Mouse (Mus musculus) embryonic facial prominence, embryonic 15.5 days (tissue): ENCODE results near the gene Olfr624. TPM values are rescaled to one million over a fixed set of nuclear protein-coding genes. Genes with fewer than 3 reads are reported as not detected.

Experiments used
- polyA plus RNA-seq: library from polyadenylated mRNA; unstranded; fragments of >200 nt; fragmentation: Nextera tagmentation; extraction: Ambion mirVana; gene quantifications from 2 replicates; pipeline ENCODE4 v1.2.1, GENCODE M21; 2015

Olfr624 gene
- polyA plus RNA-seq, 1 experiment from 2014 or later = 0.07 TPM

Other genes starting within 250 kb of the Olfr624 start
- gene Olfr605, start 225.8 kb downstream of the Olfr624 start, polyA plus RNA-seq = not detected in 2 replicates
- 0.16 TPM in 1 of 2 replicates, not detected in the other for gene Olfr606, start 222.1 kb downstream of the Olfr624 start, polyA plus RNA-seq
- gene Olfr607, start 207.0 kb downstream of the Olfr624 start, polyA plus RNA-seq = 0.18 TPM in 1 of 2 replicates, not detected in the other
- 0.14 and 0.25 TPM in 2 replicates for gene Olfr608, start 201.3 kb downstream of the Olfr624 start, polyA plus RNA-seq
- not detected in 2 replicates for gene Olfr609, start 173.1 kb downstream of the Olfr624 start, polyA plus RNA-seq
- gene Olfr610, start 159.1 kb downstream of the Olfr624 start, polyA plus RNA-seq = 0.28 TPM in 1 of 2 replicates, not detected in the other
- not detected in 2 replicates for gene Olfr611, start 150.3 kb downstream of the Olfr624 start, polyA plus RNA-seq
- 0.26 and 0.27 TPM in 2 replicates for gene Olfr612, start 128.5 kb downstream of the Olfr624 start, polyA plus RNA-seq
- gene Olfr613, start 123.1 kb downstream of the Olfr624 start, polyA plus RNA-seq = 0.08 and 0.11 TPM in 2 replicates
- 0.25 and 0.29 TPM in 2 replicates for gene Olfr615, start 115.1 kb downstream of the Olfr624 start, polyA plus RNA-seq
- gene Olfr616, start 102.0 kb downstream of the Olfr624 start, polyA plus RNA-seq = 0.11 TPM in 2 replicates
- gene Olfr617, start 98.1 kb downstream of the Olfr624 start, polyA plus RNA-seq = not detected in 2 replicates
- gene Olfr618, start 81.1 kb downstream of the Olfr624 start, polyA plus RNA-seq = 0.07 TPM in 1 of 2 replicates, not detected in the other
- gene Olfr619, start 70.6 kb downstream of the Olfr624 start, polyA plus RNA-seq = 0.20 TPM in 1 of 2 replicates, not detected in the other
- gene Olfr620, start 58.7 kb downstream of the Olfr624 start, polyA plus RNA-seq = 0.21 and 0.24 TPM in 2 replicates
- gene Olfr622, start 28.5 kb downstream of the Olfr624 start, polyA plus RNA-seq = 0.29 and 0.68 TPM in 2 replicates
- gene Olfr623, start 7.5 kb downstream of the Olfr624 start, polyA plus RNA-seq = not detected in 2 replicates
- not detected in 2 replicates for gene Olfr625-ps1, start 11.5 kb upstream of the Olfr624 start, polyA plus RNA-seq
- 0.17 TPM in 1 of 2 replicates, not detected in the other for gene Olfr243, start 43.5 kb upstream of the Olfr624 start, polyA plus RNA-seq
- not detected in 2 replicates for gene Olfr628, start 59.2 kb upstream of the Olfr624 start, polyA plus RNA-seq
- gene Olfr629, start 73.8 kb upstream of the Olfr624 start, polyA plus RNA-seq = 0.09 TPM in 1 of 2 replicates, not detected in the other
- gene Olfr630, start 86.1 kb upstream of the Olfr624 start, polyA plus RNA-seq = not detected in 2 replicates
- 0.25 and 0.43 TPM in 2 replicates for gene Olfr69, start 100.4 kb upstream of the Olfr624 start, polyA plus RNA-seq
- gene Olfr68, start 108.5 kb upstream of the Olfr624 start, polyA plus RNA-seq = 0.12 TPM in 1 of 2 replicates, not detected in the other
- gene Olfr67, start 120.6 kb upstream of the Olfr624 start, polyA plus RNA-seq = not detected in 2 replicates
- gene Hbb-bt, start 142.8 kb upstream of the Olfr624 start, polyA plus RNA-seq = 2,578 and 3,288 TPM in 2 replicates
- gene Hbb-bs, start 156.9 kb upstream of the Olfr624 start, polyA plus RNA-seq = 7,493 and 10,028 TPM in 2 replicates
- not detected in 2 replicates for gene Hbb-bh2, start 169.3 kb upstream of the Olfr624 start, polyA plus RNA-seq
- gene Hbb-bh1, start 172.0 kb upstream of the Olfr624 start, polyA plus RNA-seq = 3.0 and 4.7 TPM in 2 replicates
- gene Hbb-y, start 182.0 kb upstream of the Olfr624 start, polyA plus RNA-seq = 296 and 441 TPM in 2 replicates
- gene Olfr66, start 215.1 kb upstream of the Olfr624 start, polyA plus RNA-seq = not detected in 2 replicates
- gene Olfr64, start 223.3 kb upstream of the Olfr624 start, polyA plus RNA-seq = 0.04 and 0.11 TPM in 2 replicates
- gene Olfr65, start 232.3 kb upstream of the Olfr624 start, polyA plus RNA-seq = 0.34 and 0.51 TPM in 2 replicates